Mouse (Mus musculus): Measurements from ENCODE around the gene H6pd. TPM values are rescaled to one million over a fixed set of nuclear protein-coding genes. Genes with fewer than 3 reads are reported as not detected.

Gene H6pd
- total and polyA plus RNA-seq, 3 experiments: 17.7 to 38.5 (median 25.1) TPM

GRCm38 (mm10) chr4:149941067-149941755 is 67.6 kb downstream of the H6pd start:
- H3K36me3 ChIP-seq (replicated peaks in 1 of 2; ENCODE audit: control insufficient read depth in 1 of 2, insufficient read depth in 1 of 2, low read length in 1 of 2): no peaks in the 10 kb centered on the region
- TF ChIP-seq POLR2AphosphoS2 (IDR thresholded peaks at IDR 0.05; ENCODE audit: low read depth, low read length): no peak
- no peak for TF ChIP-seq TBP (conservative IDR thresholded peaks at IDR 0.05; ENCODE audit: low read depth, low read length)
- no peak for TF ChIP-seq JUND (conservative IDR thresholded peaks at IDR 0.05; ENCODE audit: low read depth, low read length)
- no peak for TF ChIP-seq UBTF (IDR thresholded peaks at IDR 0.05; ENCODE audit: low read depth, low read length)
- no peak for TF ChIP-seq MEF2A (IDR thresholded peaks at IDR 0.05; ENCODE audit: borderline replicate concordance, low read depth, low read length)
- no peak for TF ChIP-seq USF1 (IDR thresholded peaks at IDR 0.05; ENCODE audit: low read depth, low read length)
- no peak for TF ChIP-seq EP300 (IDR thresholded peaks at IDR 0.05; ENCODE audit: low read length)
- no peak for TF ChIP-seq GABPA (IDR thresholded peaks at IDR 0.05; ENCODE audit: insufficient replicate concordance, low read depth, low read length)
- no peak for TF ChIP-seq SIN3A (IDR thresholded peaks at IDR 0.05; ENCODE audit: low read length)
- TF ChIP-seq CHD1 (IDR thresholded peaks at IDR 0.05; ENCODE audit: low read depth, low read length): no peak
- TF ChIP-seq ZNF384 (IDR thresholded peaks at IDR 0.05; ENCODE audit: low read depth, low read length): no peak
- TF ChIP-seq E2F4 (IDR thresholded peaks at IDR 0.05; ENCODE audit: insufficient replicate concordance, low read depth, low read length): no peak
- TF ChIP-seq USF2 (conservative IDR thresholded peaks at IDR 0.05; ENCODE audit: low read depth, low read length): no peak
- H3K9ac ChIP-seq (ENCODE audit: insufficient read depth, low read depth): no peak overlapping the region
- H3K4me3 ChIP-seq (replicated peaks in 1 of 3; ENCODE audit: low read depth in 2 of 3, low read length in 2 of 3, poor library complexity in 1 of 3): no peak overlapping the region
- H3K9me3 ChIP-seq (replicated peaks; ENCODE audit: low read length): no peaks in the 10 kb centered on the region
- no peak overlapping the region for H3K27ac ChIP-seq (ENCODE audit: insufficient read depth, low read depth)
- in situ Hi-C loops (cut with MboI; ENCODE audit: low pct_ligation_motif_present, low pct_unique_long_range_greater_than_20kb, low sequenced_read_pairs): loop anchor here (10.0 kb wide), 1 partner anchor 66 kb away; no protein-coding TSS in a partner anchor
- no peak overlapping the region for H3K4me2 ChIP-seq (ENCODE audit: insufficient read depth, low read depth, poor library complexity, severe bottlenecking)
- dilution Hi-C loops (cut with MboI; ENCODE audit: extremely low pct_ligation_motif_present, extremely low pct_unique_long_range_greater_than_20kb, low sequenced_read_pairs): no loop called here
- H3K4me1 ChIP-seq (ENCODE audit: control insufficient read depth in 1 of 2, insufficient read depth in 2 of 2): peaks cover 2 to 13% of the 10 kb centered on the region in 2 experiments
- H3K79me2 ChIP-seq (replicated peaks; ENCODE audit: control insufficient read depth, extremely low read depth, insufficient read depth, poor library complexity, severe bottlenecking): no peaks in the 10 kb centered on the region
- DNase-seq (ENCODE audit: extremely low read depth): no peak
- peaks cover 72% of the 10 kb centered on the region for H3K27me3 ChIP-seq (replicated peaks)

- Histone ChIP-seq H3K4me3 (replicated peaks in 1 of 3; ENCODE audit: low read depth in 2 of 3, low read length in 2 of 3, poor library complexity in 1 of 3) (no peak overlapping the region), H3K36me3 (replicated peaks in 1 of 2; ENCODE audit: control insufficient read depth in 1 of 2, insufficient read depth in 1 of 2, low read length in 1 of 2) (no peaks in the 10 kb centered on the region), H3K27ac (ENCODE audit: insufficient read depth, low read depth) (no peak overlapping the region), H3K4me2 (ENCODE audit: insufficient read depth, low read depth, poor library complexity, severe bottlenecking) (no peak overlapping the region), H3K79me2 (replicated peaks; ENCODE audit: control insufficient read depth, extremely low read depth, insufficient read depth, poor library complexity, severe bottlenecking) (no peaks in the 10 kb centered on the region), H3K9me3 (replicated peaks; ENCODE audit: low read length) (no peaks in the 10 kb centered on the region), H3K9ac (ENCODE audit: insufficient read depth, low read depth) (no peak overlapping the region), H3K27me3 (replicated peaks) (peaks cover 86% of the 10 kb centered on the region), H3K4me1 (ENCODE audit: control insufficient read depth in 1 of 2, insufficient read depth in 2 of 2) (peaks cover 2 to 9% of the 10 kb centered on the region in 2 experiments)
- in situ Hi-C loops (cut with MboI; ENCODE audit: low pct_ligation_motif_present, low pct_unique_long_range_greater_than_20kb, low sequenced_read_pairs) (no loop called here), dilution Hi-C loops (cut with MboI; ENCODE audit: extremely low pct_ligation_motif_present, extremely low pct_unique_long_range_greater_than_20kb, low sequenced_read_pairs) (no loop called here)
- DNase-seq (ENCODE audit: extremely low read depth): no peak
- TF ChIP-seq HCFC1 (IDR thresholded peaks at IDR 0.05; ENCODE audit: low read depth, low read length) (no peak), JUND (conservative IDR thresholded peaks at IDR 0.05; ENCODE audit: low read depth, low read length) (no peak), EP300 (IDR thresholded peaks at IDR 0.05; ENCODE audit: low read length) (no peak), UBTF (IDR thresholded peaks at IDR 0.05; ENCODE audit: low read depth, low read length) (no peak), BHLHE40 (IDR thresholded peaks at IDR 0.05; ENCODE audit: low read depth, low read length) (no peak), MYC (IDR thresholded peaks at IDR 0.05; ENCODE audit: low read depth, low read length) (no peak), PAX5 (IDR thresholded peaks at IDR 0.05; ENCODE audit: low read length) (no peak), MAFK (IDR thresholded peaks at IDR 0.05; ENCODE audit: insufficient replicate concordance, low read length) (no peak), CHD2 (IDR thresholded peaks at IDR 0.05; ENCODE audit: low read length) (no peak), MAZ (IDR thresholded peaks at IDR 0.05; ENCODE audit: low read depth, low read length) (no peak), MXI1 (IDR thresholded peaks at IDR 0.05; ENCODE audit: low read depth, low read length) (no peak), USF2 (conservative IDR thresholded peaks at IDR 0.05; ENCODE audit: low read depth, low read length) (no peak), JUN (IDR thresholded peaks at IDR 0.05; ENCODE audit: insufficient read depth, low read depth, low read length) (no peak), ZNF384 (IDR thresholded peaks at IDR 0.05; ENCODE audit: low read depth, low read length) (no peak), MEF2A (IDR thresholded peaks at IDR 0.05; ENCODE audit: borderline replicate concordance, low read depth, low read length) (no peak), TBP (conservative IDR thresholded peaks at IDR 0.05; ENCODE audit: low read depth, low read length) (no peak), KAT2A (IDR thresholded peaks at IDR 0.05; ENCODE audit: insufficient replicate concordance, low read length) (no peak)
Measured at GRCm38 (mm10) chr4:149938701-149939100, 70.1 kb downstream of the H6pd start.

Measured in CH12.LX (cell line).